Comparison of ENCODE assay signal across 9 mouse cellular contexts in the genomic region with DNA sequence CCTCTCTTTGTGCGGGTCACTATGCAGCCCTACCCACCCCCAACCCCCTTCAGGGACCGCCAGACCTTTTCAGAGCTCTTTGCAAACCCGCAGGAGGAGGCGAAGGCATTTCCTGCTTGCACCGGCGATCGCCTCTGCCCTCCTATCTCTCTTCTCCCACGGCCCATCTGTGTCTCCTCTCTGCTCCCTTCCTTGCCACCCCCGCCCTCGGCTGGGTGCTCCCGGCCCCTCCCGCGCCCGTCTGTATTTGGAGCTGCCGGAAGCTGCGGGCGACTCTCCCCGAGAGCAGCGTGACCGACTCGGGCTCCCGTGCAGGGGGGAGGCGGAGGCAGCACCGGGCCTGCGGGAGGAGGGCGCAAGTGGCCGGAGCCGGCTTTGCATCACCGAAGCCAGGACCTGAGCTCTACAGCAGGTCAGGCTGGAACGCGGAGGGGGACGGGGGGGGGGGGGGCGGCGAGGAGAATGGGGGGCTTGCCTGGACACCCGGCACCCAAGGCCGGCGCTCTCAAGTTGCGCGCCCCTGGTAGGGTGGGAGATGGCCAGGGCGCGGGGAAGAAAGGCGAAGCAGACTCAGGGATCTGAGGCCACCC. TPM values are rescaled to one million over a fixed set of nuclear protein-coding genes. Genes with fewer than 3 reads are reported as not detected.
DNase-seq lines count a peak whose midpoint lies in the region; ATAC-seq and TF ChIP-seq lines count a peak whose summit lies in the region.
"Had no signal": no experiment of that assay in that cellular context is flagged by ENCODE, and none has a peak within 500 bp of the region (broad histone marks: within the 10 kb centered on the region; RNA-seq: fewer than 3 reads in every experiment).

A gene (plus strand): TSS at position 49 of the 590 bp plus-strand sequence.

- TF ChIP-seq CTCF in layer of hippocampus, adult 2 months (conservative IDR thresholded peaks at IDR 0.05): peak; percentile 22
- TF ChIP-seq CTCF in testis, adult 2 months (IDR thresholded peaks at IDR 0.05; ENCODE audit: control insufficient read depth, insufficient read depth, insufficient replicate concordance, low read depth, low read length): no peak

- TF ChIP-seq POLR2A in testis, adult 2 months (IDR thresholded peaks at IDR 0.05; ENCODE audit: control insufficient read depth, low read depth, low read length): no peak

- no peaks in the 10 kb centered on the region for H3K9me3 ChIP-seq in forebrain, embryonic 16.5 days (ENCODE audit: control insufficient read depth, low read length)
- H3K9me3 ChIP-seq in neural tube, embryonic 15.5 days (replicated peaks): no peaks in the 10 kb centered on the region
- H3K9me3 ChIP-seq: G1E had no signal

- H3K9ac ChIP-seq in forebrain, embryonic 16.5 days (replicated peaks; ENCODE audit: low read depth, low read length): peak within 1 kb of the TSS; percentile 71
- H3K9ac ChIP-seq in neural tube, embryonic 15.5 days (replicated peaks): peak within 1 kb of the TSS; percentile 53

- no peaks in the 10 kb centered on the region for H3K27me3 ChIP-seq in forebrain, embryonic 16.5 days (replicated peaks; ENCODE audit: control insufficient read depth, insufficient read depth, low read length)
- peaks cover 4% of the 10 kb centered on the region; the same call in 1 of the 2 replicates for H3K27me3 ChIP-seq in neural tube, embryonic 15.5 days (replicated peaks)
- H3K27me3 ChIP-seq in testis, adult 2 months (ENCODE audit: control insufficient read depth, insufficient read depth, low read length): peaks cover 2% of the 10 kb centered on the region

- H3K36me3 ChIP-seq in forebrain, embryonic 16.5 days (ENCODE audit: control insufficient read depth, insufficient read depth): no peaks in the 10 kb centered on the region
- no peaks in the 10 kb centered on the region for H3K36me3 ChIP-seq in neural tube, embryonic 15.5 days
- no peaks in the 10 kb centered on the region for H3K36me3 ChIP-seq in testis, adult 2 months (ENCODE audit: control insufficient read depth, insufficient read depth, low read length)
- H3K36me3 ChIP-seq: G1E had no signal

- H3K4me2 ChIP-seq in forebrain, embryonic 16.5 days (ENCODE audit: low read length): peak within 1 kb of the TSS; percentile 97
- peak within 1 kb of the TSS; percentile 85 for H3K4me2 ChIP-seq in neural tube, embryonic 15.5 days

- peaks cover 12% of the 10 kb centered on the region for H3K4me1 ChIP-seq in forebrain, embryonic 16.5 days (replicated peaks; ENCODE audit: control insufficient read depth, insufficient read depth, low read length)
- peaks cover 11% of the 10 kb centered on the region for H3K4me1 ChIP-seq in neural tube, embryonic 15.5 days
- peaks cover 2% of the 10 kb centered on the region; the same call in 1 of the 2 replicates for H3K4me1 ChIP-seq in testis, adult 2 months (ENCODE audit: control insufficient read depth, insufficient read depth, low read length)

- peak; percentile 86 for ATAC-seq in forebrain, embryonic 16.5 days
- peak; percentile 65 for ATAC-seq in neural tube, embryonic 15.5 days (ENCODE audit: low FRiP score)

- H3K4me3 ChIP-seq in forebrain, embryonic 16.5 days (replicated peaks; ENCODE audit: low read length): peak within 1 kb of the TSS; percentile 58
- H3K4me3 ChIP-seq in layer of hippocampus, adult 2 months: peak within 1 kb of the TSS; percentile 85
- peak within 1 kb of the TSS; percentile 46 for H3K4me3 ChIP-seq in neural tube, embryonic 15.5 days (replicated peaks)
- H3K4me3 ChIP-seq in testis, adult 2 months (ENCODE audit: control insufficient read depth, low read depth, low read length): peak within 1 kb of the TSS; percentile 85

- under 1% methylated on average over 34 of the region's 42 CpGs for WGBS in forebrain, embryonic 16.5 days
- WGBS in neural tube, embryonic 15.5 days: under 1% methylated on average over 36 of the region's 42 CpGs

- peak; percentile 51 to 60 for DNase-seq in CD8-positive naive resting alpha-beta T cell, adult 2 months (ENCODE audit: low read depth in 2 of 2, low spot score in 2 of 2)
- peak; percentile 84 for DNase-seq in cerebellum, adult 11 months
- peak; percentile 78 to 80 for DNase-seq in heart, postnatal 14 days
- DNase-seq in layer of hippocampus, adult 2 months (ENCODE audit: low spot score in 2 of 2): peak; percentile 89
- peak; percentile 69 to 80 for DNase-seq in lung, adult 18-20 months

- H3K27ac ChIP-seq in forebrain, embryonic 16.5 days (ENCODE audit: low read length): no peak within 1 kb of the TSS; the same call in 1 of the 2 replicates
- H3K27ac ChIP-seq in layer of hippocampus, adult 2 months: peak within 1 kb of the TSS; percentile 97
- no peak within 1 kb of the TSS for H3K27ac ChIP-seq in neural tube, embryonic 15.5 days (replicated peaks)
- H3K27ac ChIP-seq in testis, adult 2 months (ENCODE audit: control insufficient read depth, insufficient read depth, low read depth, low read length): no peak within 1 kb of the TSS

- intact Hi-C loops in heart, postnatal 14 days (cut with DNase I): loop anchor here (5.0 kb wide), 1 partner anchor 80 kb away; no protein-coding TSS in a partner anchor

RNA-seq across cellular contexts. Expression of the gene that starts here (rescaled TPM):
- polyA plus RNA-seq in forebrain, embryonic 16.5 days (2015; fragmentation: Nextera tagmentation; extraction: Ambion mirVana): 15.6 and 18.0 TPM in 2 replicates
- total RNA-seq in heart, postnatal 14 days (2021): 100 to 1,000 TPM; 113 to 124 TPM
- total RNA-seq in layer of hippocampus, adult 2 months (2021): 100 to 1,000 TPM; 216 to 220 TPM
- polyA plus RNA-seq in neural tube, embryonic 15.5 days (2015; fragmentation: Nextera tagmentation; extraction: Ambion mirVana): 6.2 and 7.0 TPM in 2 replicates
- polyA plus RNA-seq in testis, adult 2 months (2012; rRNA removed): 134 and 154 TPM in 2 replicates
- polyA plus RNA-seq: G1E had no signal
